Mouse (Mus musculus) liver, postnatal 0 days (tissue): Measurements from ENCODE around the gene Gm20696. TPM values are rescaled to one million over a fixed set of nuclear protein-coding genes. Genes with fewer than 3 reads are reported as not detected.

Source experiments
- ATAC-seq: fragments of 200-750 bp; cut with Nextera tagmentation; 2 replicates; pipeline ENCODE4 v1.8.0; 2017; ENCODE audit warnings: mild to moderate bottlenecking, moderate library complexity
- DNase-seq: peaks from one replicate; pipeline ENCODE4 v3.0.0-alpha.2; 2016
- H3K27ac ChIP-seq: fragments of 300-500 bp; sonication (generic); 2 replicates; pipeline ENCODE4 v1.5.1; 2014; ENCODE audit warnings: antibody characterized with exemption, moderate library complexity, mild to moderate bottlenecking, low read depth
- H3K27me3 ChIP-seq: fragments of 300-500 bp; sonication (generic); 2 replicates; pipeline ENCODE4 v1.6.1; 2014; ENCODE audit warnings: low read length, control low read depth, mixed read lengths; ENCODE audit not compliant: insufficient read depth
- H3K36me3 ChIP-seq: fragments of 300-500 bp; sonication (generic); replicated peaks from 2 replicates; pipeline ENCODE4 v1.6.1; 2014; ENCODE audit warnings: mild to moderate bottlenecking, control low read depth, low read length, moderate library complexity, mixed read lengths; ENCODE audit not compliant: insufficient read depth
- H3K4me1 ChIP-seq: fragments of 300-500 bp; sonication (generic); 2 replicates; pipeline ENCODE4 v1.6.1; 2014; ENCODE audit warnings: antibody characterized with exemption, mild to moderate bottlenecking, control low read depth; ENCODE audit not compliant: insufficient read depth
- H3K4me2 ChIP-seq: fragments of 300-500 bp; sonication (generic); 2 replicates; pipeline ENCODE4 v1.6.1; 2014; ENCODE audit warnings: low read depth, mild to moderate bottlenecking, low read length, moderate library complexity, mixed read lengths
- H3K4me3 ChIP-seq: fragments of 300-500 bp; sonication (generic); 2 replicates; pipeline ENCODE4 v1.5.1; 2014; ENCODE audit warnings: low read depth, low read length
- H3K9ac ChIP-seq: fragments of 300-500 bp; sonication (generic); replicated peaks from 2 replicates; pipeline ENCODE4 v1.6.1; 2014; ENCODE audit warnings: mild to moderate bottlenecking, moderate library complexity
- H3K9me3 ChIP-seq: fragments of 300-500 bp; sonication (generic); 2 replicates; pipeline ENCODE4 v1.6.1; 2016; ENCODE audit warnings: mild to moderate bottlenecking, control low read depth, low read length, mixed read lengths
- CTCF ChIP-seq: sonication (generic); IDR thresholded peaks from 2 replicates; pipeline ENCODE4 v1.5.1; 2016; ENCODE audit warnings: antibody characterized with exemption, low read depth
- EP300 ChIP-seq: IDR thresholded peaks from 2 replicates; pipeline ENCODE4 v1.6.1; 2016; ENCODE audit warnings: antibody characterized with exemption, low read depth, mild to moderate bottlenecking
- WGBS: fragments of 180-500 bp; shearing (Covaris S2); extraction: QIAGEN DNeasy Blood & Tissue Kit; methylation state at CpG from one replicate; pipeline ENCODE4 v1.1.7; 2014; ENCODE audit not compliant: insufficient replicate concordance; 5-methylcytosine and 5-hydroxymethylcytosine counted together
- polyA plus RNA-seq: library from polyadenylated mRNA; unstranded; fragments of >200 nt; fragmentation: Nextera tagmentation; extraction: Ambion mirVana; gene quantifications from 2 replicates; pipeline ENCODE4 v1.2.1, GENCODE M21; 2015

Gm20696 gene
- polyA plus RNA-seq, 1 experiment from 2014 or later = 1.2 TPM

DNA sequence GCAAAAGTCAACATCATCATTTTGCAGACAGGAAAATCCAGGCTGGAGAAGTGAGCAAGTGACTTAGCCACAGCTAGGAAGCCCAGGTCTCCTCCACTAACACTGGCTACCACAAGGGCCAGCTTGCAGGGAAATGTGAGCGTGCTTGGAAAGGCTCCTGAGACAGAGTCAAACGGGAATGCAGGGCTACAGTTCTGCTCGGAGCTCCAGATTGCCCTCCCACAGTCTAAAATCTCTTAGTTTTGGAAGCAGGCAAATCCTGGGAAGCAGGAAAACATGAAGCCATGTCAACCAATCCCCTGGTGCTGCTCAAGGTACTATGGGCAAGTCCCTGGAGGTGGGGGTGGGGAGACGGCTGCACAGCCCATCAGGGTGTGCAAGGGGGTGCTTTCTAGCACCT is 219.2 kb downstream of the Gm20696 start:
- no peaks in the 10 kb centered on the region for H3K27me3 ChIP-seq
- H3K4me2 ChIP-seq = no peak overlapping the region
- no peaks in the 10 kb centered on the region for H3K9me3 ChIP-seq
- DNase-seq (no peak), ATAC-seq (no peak)
- peaks cover 16% of the 10 kb centered on the region for H3K4me1 ChIP-seq
- TF ChIP-seq EP300 = no peak
- TF ChIP-seq CTCF = no peak
- 63% methylated on average over 4 of the region's 4 CpGs for WGBS
- H3K36me3 ChIP-seq = no peaks in the 10 kb centered on the region
- no peak overlapping the region for H3K9ac ChIP-seq
- no peak overlapping the region for H3K27ac ChIP-seq
- no peak overlapping the region for H3K4me3 ChIP-seq

DNA sequence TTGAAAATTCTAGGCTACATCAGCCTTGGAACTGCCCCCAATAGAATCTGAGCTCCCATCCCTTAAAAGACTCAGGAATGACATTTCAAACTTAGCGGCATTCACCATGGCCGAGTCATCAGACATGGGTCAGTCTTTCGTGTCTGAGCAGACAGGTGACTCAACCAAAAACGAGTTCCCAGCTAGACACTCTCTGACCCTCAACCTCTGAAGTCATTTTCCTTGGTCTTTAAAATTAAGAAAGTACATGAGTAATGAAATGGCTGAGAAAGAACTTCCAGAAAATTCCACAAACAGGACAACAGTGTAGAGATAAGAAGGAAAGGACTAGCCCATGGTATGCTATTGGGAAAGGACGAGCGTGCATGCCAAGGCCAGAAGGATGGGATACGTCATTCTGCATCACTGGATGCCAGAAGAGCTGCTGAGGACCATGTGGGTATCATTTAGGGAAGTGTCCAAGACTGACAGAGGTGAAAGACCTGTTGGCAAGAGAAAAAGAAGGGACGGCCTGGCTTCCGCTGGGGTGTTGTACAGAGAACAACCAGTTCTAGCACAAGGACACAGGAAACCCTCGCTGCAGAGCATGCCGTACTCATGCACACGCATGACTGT is 219.7 kb downstream of the Gm20696 start:
- DNase-seq (no peak), ATAC-seq (no peak)
- TF ChIP-seq EP300 (no peak), CTCF (no peak)
- no peak overlapping the region for H3K4me3 ChIP-seq
- H3K9ac ChIP-seq = no peak overlapping the region
- no peaks in the 10 kb centered on the region for H3K36me3 ChIP-seq
- no peak overlapping the region for H3K27ac ChIP-seq
- H3K4me2 ChIP-seq = no peak overlapping the region
- no peaks in the 10 kb centered on the region for H3K27me3 ChIP-seq
- H3K9me3 ChIP-seq = no peaks in the 10 kb centered on the region
- 82% methylated on average over 12 of the region's 12 CpGs for WGBS
- H3K4me1 ChIP-seq = peaks cover 16% of the 10 kb centered on the region

DNA sequence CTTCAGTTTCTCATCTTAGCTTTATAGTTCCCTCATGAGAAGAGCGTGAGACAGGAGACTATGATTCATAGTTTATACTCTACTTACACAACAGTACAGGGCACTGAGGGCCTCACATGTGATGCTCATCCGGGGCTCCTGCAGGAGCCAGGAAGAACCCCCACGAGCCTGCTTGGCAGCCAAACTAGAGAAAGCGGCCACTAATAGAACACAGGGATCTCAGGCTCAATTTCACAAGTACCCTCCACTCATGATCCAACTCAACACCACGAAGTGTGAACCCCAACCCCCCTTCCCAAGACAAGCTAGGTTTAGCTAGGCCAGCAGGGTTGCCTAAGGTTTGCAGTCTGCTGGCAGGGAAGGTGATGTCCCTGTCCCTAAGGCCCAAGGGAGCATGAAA is 223.1 kb downstream of the Gm20696 start:
- ATAC-seq (no peak), DNase-seq (no peak)
- H3K27me3 ChIP-seq = no peaks in the 10 kb centered on the region
- no peak for TF ChIP-seq EP300
- TF ChIP-seq CTCF = no peak
- no peak overlapping the region for H3K4me3 ChIP-seq
- no peaks in the 10 kb centered on the region for H3K36me3 ChIP-seq
- H3K4me1 ChIP-seq = peaks cover 20% of the 10 kb centered on the region
- no peak overlapping the region for H3K4me2 ChIP-seq
- H3K9me3 ChIP-seq = no peaks in the 10 kb centered on the region
- no peak overlapping the region for H3K27ac ChIP-seq
- 83% methylated on average over 5 of the region's 5 CpGs for WGBS
- H3K9ac ChIP-seq = no peak overlapping the region

DNA sequence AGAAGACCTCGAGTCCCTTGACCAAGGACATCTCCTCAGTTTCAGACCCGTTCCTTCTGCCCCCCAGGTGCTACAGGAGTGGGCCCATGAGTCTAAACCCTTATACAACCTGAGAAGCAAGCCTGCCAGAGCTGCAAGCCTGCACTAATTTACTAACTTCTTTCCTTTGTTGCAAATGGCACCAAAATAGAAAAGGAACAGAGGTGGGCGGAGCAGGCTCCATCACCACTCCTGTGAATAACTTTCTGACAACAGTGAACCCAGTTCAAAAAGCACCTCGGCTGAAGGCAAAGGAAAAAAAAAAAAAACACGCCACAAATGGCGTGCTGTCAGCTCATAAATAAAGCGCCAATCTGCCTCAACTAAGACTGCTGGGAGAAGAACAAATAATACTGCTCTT is 225.5 kb downstream of the Gm20696 start:
- no peak overlapping the region for H3K9ac ChIP-seq
- H3K4me2 ChIP-seq = no peak overlapping the region
- no peak overlapping the region for H3K27ac ChIP-seq
- no peak for DNase-seq
- no peak for ATAC-seq
- peaks cover 23% of the 10 kb centered on the region for H3K4me1 ChIP-seq
- H3K9me3 ChIP-seq = no peaks in the 10 kb centered on the region
- TF ChIP-seq EP300 (no peak), CTCF (no peak)
- no peaks in the 10 kb centered on the region for H3K27me3 ChIP-seq
- H3K4me3 ChIP-seq = no peak overlapping the region
- H3K36me3 ChIP-seq = no peaks in the 10 kb centered on the region
- 71% methylated on average over 7 of the region's 7 CpGs for WGBS

DNA sequence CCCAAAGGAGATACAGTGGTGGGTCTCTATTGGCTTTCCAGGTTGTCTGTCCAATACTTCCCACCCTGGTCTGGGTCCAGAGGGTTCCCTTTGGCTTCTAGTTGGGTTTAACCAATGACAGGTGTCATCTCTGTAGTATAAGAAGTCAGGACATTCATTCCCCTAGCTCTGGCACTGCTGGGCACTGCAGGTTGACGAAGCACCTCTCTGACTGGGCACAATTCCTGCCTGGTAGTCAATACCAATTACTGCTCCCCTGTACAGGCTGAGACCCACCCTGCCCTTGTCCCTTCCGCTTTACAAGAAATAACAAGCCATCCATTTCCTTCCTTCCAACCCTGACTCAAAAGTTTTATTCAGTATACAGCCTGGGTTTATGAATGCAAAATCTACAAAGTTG is 226.0 kb downstream of the Gm20696 start:
- TF ChIP-seq EP300 = no peak
- no peak for TF ChIP-seq CTCF
- H3K4me1 ChIP-seq = peaks cover 23% of the 10 kb centered on the region
- H3K27ac ChIP-seq = no peak overlapping the region
- H3K9me3 ChIP-seq = no peaks in the 10 kb centered on the region
- DNase-seq = no peak
- no peak overlapping the region for H3K4me2 ChIP-seq
- 80% methylated on average over 2 of the region's 2 CpGs for WGBS
- no peak for ATAC-seq
- H3K27me3 ChIP-seq = no peaks in the 10 kb centered on the region
- H3K36me3 ChIP-seq = no peaks in the 10 kb centered on the region
- H3K9ac ChIP-seq = no peak overlapping the region
- no peak overlapping the region for H3K4me3 ChIP-seq

DNA sequence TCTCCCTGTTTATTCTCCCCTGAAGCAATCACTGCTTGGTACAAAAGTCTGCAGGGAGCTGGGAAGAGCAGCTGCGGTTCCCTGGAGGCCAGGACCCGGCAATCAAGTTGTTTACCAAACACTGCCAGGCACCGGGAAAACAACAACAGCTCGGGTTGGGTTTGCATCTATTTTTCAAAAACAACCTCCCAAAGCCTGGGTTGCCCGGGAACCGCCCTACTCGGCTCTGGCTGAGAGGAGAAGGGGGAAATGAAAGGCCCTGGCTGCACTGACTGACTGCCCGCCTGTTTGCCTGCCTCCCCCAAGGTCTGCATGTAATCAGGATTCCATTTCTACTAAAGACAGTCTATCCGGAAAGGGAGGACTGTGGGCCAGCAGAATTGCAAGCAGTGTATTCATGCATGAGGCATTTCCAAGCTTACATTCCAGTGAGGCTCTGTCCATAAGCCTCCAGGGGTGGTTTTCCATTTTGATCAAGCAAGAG is 226.7 kb downstream of the Gm20696 start:
- no peak for DNase-seq
- Histone ChIP-seq H3K9ac (no peak overlapping the region), H3K36me3 (no peaks in the 10 kb centered on the region; the same call in 1 of the 2 replicates), H3K4me1 (peaks cover 23% of the 10 kb centered on the region), H3K4me3 (no peak overlapping the region), H3K4me2 (peak overlapping the region; percentile 32), H3K27ac (no peak overlapping the region), H3K27me3 (no peaks in the 10 kb centered on the region), H3K9me3 (no peaks in the 10 kb centered on the region)
- ATAC-seq = no peak
- TF ChIP-seq EP300 = no peak
- no peak for TF ChIP-seq CTCF
- WGBS = 38% methylated on average over 9 of the region's 9 CpGs
